Mouse (Mus musculus) cerebellum, adult 2 months (tissue): Measurements from ENCODE around the gene Ctsg.

Experiments
- CTCF ChIP-seq: fragments of 200-500 bp; IDR thresholded peaks from 2 replicates; pipeline ENCODE4 v1.5.1; 2011; ENCODE audit warnings: low read depth, mild to moderate bottlenecking, control low read depth, low read length, moderate library complexity, borderline replicate concordance; ENCODE audit not compliant: insufficient read depth
- POLR2A ChIP-seq: fragments of 200-500 bp; IDR thresholded peaks from 2 replicates; pipeline ENCODE4 v1.6.1; 2011; ENCODE audit warnings: low read length, control low read depth, borderline replicate concordance; ENCODE audit not compliant: insufficient read depth

DNA sequence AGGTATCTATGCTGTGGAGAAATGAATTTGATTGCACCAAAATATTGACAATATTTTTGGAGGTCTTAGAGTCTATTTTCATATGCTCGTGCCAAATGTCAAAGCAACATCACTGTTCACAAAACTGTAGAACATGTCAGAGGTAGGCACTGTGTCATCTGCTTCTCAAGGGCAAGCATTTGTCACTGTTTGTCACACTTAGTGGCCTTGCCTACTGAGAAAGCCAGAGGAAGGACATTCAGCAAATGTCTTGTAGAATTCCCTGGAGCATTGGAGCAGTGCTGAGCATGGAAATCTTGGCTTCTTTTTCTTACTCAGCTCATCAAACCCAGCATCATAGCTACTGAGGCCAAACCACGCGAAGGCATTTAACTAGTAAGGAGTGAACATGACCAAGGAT is 21.1 kb upstream of the Ctsg start:
- no peak for TF ChIP-seq POLR2A
- TF ChIP-seq CTCF: no peak
